Mouse (Mus musculus) kidney, adult 8-10 months (tissue): ENCODE results near the gene Wdr59.

Experiments
- DNase-seq, 2 experiments: peaks; one replicate each; pipeline ENCODE4 v3.0.0; 2022

Wdr59 gene

DNA sequence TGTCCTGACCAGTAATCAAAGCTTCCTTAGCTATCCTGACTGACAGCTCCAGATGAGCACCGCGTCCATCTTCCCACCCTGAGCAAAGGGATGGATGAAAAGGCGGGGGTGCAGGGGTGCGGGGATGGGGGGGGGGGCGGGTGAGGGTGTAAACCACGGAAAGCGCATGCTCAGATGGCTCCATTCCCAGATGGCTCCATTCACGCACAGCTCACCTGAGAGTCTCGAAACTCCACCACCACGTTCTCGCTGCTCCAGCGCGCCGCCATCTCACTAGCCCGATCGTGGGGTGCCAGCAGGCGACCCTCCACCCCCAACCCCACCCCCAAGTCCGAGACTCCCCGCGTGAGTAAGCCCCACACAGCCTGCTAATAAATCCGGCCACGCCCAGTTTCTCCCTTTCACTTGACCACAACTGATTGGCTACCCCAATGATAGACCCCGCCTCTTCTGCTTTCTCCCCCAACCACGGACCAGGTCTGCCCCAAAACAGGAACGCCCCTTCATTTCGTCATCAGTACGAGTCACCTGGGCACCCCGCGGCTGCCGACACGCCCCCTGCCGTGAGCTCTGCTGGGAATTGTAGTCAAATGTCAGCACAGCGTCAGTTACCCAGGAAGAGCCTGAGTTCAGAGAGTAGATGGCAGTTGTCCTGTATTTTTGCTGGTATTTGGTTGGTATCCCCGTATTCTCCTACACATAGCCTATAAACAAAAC, at the start of gene Wdr59:
TSS of gene Wdr59 (minus strand) at position 380 of the 717 bp plus-strand sequence.
- peak; percentile 98 to 99 for DNase-seq

GRCm38 (mm10) chr8:111571661-111572060, 49.8 kb upstream of the Wdr59 start:
- no peak for DNase-seq

GRCm38 (mm10) chr8:111570432-111570831, 48.5 kb upstream of the Wdr59 start:
- DNase-seq = no peak

DNA sequence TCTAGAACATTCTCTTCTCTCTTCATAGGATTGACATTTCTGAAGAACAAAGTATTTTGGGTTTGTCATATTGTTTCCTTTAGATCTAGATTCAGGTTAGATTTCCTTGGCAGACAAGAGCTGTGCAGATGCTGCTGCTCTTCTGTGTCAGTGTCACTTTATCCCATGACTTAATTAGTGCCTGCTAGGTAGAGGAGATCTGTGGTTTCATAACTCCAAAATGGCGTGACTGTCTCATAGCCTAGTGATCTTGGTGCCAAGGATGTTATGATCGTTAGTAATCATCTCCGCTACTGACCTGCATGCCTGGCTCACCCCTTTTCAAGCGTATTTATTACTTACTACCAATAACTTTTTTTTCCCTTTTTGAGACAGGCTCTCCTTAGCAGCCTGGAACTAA, 48.0 kb upstream of the Wdr59 start:
- DNase-seq = no peak

DNA sequence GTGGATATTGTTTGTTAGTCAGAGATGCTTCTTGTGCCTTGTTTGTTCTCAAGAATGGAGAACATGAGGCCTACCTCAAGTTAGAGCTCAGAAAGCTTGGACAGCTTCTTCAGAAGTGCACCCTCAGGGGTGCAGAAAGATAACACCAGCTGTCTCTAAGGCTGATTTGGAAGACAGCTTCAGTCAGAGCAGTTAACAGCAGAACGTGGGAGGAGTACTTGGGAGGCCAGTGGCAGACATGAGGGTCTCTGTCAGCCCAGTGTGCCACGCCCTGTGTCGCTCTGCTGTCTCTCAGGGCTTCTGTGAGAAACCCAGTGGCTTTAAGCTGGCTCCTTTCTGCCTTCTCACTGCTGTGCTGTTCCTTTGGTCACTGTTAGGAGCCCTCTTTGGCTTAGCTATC, 46.1 kb upstream of the Wdr59 start:
- no peak for DNase-seq

GRCm38 (mm10) chr8:111567571-111567970, 45.7 kb upstream of the Wdr59 start:
- no peak for DNase-seq

- no peak for DNase-seq
Measured at GRCm38 (mm10) chr8:111566326-111566725, 44.4 kb upstream of the Wdr59 start.

DNA sequence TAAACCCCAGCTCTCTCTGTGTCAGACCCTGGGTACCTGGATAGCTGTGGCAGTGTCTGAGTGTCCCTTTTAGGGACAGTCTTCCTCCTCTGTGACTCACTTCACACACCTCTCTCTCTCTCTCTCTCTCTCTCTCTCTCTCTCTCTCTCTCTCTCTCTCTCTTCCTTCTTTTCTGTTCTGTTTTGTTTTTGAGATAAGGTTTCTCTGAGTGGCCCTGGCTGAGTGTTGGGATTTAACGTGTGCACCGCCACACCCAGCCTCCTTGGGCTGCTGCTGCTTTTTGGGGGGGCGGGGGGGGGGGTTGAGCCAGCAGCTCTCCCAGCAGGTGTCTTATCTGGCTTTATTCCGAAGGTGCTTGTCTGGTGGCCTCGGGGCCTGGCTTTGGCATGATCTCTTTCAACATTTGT, 43.9 kb upstream of the Wdr59 start:
- DNase-seq = no peak

- no peak for DNase-seq
Measured at GRCm38 (mm10) chr8:111564093-111564492, 42.2 kb upstream of the Wdr59 start.

- no peak for DNase-seq
Measured at GRCm38 (mm10) chr8:111563687-111564086, 41.8 kb upstream of the Wdr59 start.

DNA sequence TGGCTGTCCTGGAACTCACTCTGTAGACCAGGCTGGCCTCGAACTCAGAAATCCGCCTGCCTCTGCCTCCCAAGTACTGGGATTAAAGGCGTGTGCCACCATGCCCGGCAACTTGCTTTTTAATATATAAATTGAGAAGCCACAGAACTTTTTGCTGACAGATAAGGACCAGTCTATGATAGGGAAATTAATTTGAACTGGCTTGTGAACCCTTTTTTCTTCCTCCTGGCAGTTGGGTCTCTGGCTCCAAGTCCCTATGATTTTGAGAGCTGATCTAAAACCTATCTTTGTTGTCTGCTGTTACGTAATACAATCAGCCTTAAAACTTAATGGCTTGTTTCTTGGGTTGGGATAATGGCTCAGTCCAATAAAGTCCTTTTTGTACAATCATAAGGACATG, 41.2 kb upstream of the Wdr59 start:
- no peak for DNase-seq

- DNase-seq = no peak
Measured at GRCm38 (mm10) chr8:111562274-111562803, 40.4 kb upstream of the Wdr59 start.

GRCm38 (mm10) chr8:111561824-111562223, 39.9 kb upstream of the Wdr59 start:
- DNase-seq = no peak

DNA sequence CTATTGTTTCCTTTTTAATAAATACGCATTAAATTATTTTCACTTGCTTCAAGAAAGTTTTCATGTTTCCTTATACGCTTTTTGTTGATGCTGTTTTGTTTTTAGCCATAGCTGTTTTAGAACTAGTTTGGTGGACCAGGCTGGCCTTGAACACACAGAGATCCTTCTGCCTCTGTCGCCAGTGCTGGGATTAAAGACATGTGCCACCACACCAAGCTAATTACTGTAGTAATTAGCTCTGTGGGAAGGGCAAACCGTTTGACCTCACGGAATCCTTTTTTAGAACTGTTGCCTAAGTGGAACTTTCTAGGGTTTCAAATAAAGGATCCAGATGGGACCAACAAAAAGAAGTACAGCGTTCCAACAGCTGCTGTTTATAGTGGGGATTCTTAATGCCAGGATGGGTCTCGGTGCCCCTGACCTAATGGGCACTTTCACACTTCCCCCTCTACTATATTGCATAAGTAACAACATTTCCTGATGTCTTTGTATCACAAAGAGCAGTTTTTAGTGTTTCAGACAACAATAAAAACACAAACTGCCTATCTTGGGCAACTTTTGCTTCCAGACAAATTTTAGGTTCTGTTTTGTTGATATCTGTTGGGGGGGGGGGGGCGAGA, 29.7 kb upstream of the Wdr59 start:
- no peak for DNase-seq

GRCm38 (mm10) chr8:111550002-111550870, 28.3 kb upstream of the Wdr59 start:
- DNase-seq = no peak

DNA sequence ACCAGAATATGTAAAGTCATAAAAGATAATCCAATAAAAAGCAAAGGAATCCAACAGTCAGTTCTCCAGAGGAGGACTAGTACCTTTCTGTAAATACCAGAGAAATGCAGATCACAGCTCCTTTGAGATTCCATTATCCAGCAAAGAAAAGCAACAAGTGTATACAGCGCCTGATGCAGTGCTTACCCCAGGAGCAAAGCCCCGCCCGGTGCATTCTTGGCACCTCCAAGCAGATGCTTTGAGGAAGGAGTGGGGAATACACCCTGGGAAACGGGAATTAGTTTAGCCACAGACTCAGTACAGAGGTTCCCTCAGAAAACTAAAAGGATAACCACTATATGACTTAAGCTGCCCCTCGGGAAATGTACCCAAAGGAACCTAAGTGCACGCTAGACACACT, 26.3 kb upstream of the Wdr59 start:
- DNase-seq = no peak

DNA sequence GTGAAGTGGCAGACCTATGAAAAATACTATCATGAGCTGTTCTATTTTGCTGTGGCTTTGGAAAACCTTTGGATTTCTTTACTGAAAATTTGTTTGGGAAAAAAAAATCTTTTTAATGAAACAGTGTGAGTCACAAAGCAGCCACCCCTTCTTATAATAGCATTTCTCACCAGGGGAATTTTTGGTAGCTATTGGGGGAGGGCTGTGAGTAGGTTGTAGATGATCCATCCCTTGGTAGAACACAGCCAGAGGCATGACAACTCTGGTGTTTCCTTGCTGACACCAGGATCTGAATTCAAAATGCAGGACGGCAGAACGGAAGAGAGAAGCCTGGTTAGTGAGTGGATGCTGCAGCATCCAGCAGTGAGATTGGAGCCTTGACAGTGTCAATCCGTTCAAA, 25.3 kb upstream of the Wdr59 start:
- DNase-seq = no peak

DNA sequence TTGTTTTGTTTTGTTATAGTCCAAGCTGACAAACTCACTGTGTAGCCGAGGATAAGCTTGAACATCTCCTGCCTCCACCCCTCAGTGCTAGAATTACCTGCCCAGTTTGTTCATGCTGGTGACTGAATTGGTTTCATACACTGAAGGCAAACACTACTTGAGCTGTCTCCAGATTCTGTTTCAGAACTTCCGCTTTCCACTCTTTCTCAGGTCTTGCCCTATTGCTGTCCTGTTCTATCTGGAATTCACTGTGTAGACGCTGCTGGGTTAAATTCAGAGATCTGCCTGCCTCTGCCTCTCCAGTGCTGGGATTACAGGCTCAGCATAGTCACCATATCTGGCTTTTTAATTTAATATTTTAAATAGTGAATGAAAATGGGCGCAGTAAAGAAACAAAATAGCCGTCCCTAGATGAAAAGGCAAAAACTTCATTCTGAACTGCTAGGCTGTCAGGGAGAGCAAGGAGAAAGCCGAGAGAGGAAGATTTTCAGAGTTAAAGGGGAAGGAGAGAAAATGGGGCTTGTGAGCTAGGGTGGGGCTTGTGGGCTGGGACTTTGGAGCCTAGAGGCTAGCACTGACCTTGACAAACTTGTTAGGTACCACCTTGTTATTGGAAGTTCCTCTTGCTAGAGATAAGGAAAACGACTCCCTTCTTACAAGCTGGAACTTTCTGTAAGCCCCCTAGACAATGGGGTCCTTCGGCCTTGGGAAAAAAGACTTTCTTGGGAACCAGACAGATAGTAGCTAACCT, 23.7 kb upstream of the Wdr59 start:
- no peak for DNase-seq

- no peak for DNase-seq
Measured at GRCm38 (mm10) chr8:111543712-111544380, 22.0 kb upstream of the Wdr59 start.

DNA sequence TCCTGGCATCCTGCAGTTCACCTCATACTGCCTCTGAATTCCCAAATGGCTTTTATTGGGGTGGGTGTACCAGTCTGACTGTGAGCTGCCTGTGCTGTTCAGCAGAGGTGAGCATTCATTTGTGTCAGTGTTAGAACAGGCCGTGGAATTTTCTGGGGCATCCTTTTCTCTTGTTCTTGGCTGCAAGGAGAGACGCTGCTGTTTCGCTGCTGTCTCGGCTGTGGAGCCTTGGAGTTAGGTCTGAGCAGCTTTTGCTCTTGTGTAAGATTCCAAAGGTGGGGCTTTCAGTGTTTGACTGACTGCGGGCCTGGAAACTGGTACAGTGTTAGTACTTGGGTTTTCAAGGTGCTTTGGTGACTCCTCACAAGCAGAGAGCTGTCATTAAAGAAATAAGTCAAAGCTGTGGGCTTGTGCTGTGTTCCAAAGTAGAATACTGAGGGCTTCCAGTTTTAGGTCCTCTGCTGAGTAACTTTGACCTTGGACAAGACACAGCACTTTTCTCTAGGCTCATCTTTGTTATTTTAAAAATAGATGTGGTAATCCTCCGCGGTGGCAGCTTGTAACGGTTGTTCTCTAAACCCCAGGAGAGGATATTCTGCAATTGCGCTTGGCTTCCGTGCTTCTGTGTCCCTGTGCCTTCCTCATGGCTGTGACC, 17.7 kb upstream of the Wdr59 start:
- DNase-seq = no peak

DNA sequence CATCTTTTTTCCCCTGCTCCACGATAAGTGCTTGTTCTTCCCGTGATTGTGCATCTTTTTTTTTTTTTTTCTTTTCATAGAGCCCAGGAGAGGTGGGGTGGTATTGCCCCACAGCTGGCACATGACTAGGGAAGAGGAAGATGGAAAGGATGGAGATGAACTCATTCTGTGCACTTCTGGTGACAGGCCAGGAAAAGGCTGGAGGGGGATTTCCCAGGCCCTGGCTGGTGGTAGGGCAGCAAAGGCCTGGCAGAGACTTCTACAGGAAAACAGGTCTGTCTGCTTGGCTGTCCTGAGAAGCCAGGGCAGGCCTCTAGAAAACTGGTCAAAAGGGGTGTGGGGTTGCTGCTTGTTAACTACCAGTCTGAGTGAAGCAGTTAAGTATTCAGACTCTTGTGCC, 16.3 kb upstream of the Wdr59 start:
- DNase-seq = peak in 1 of 2 experiments; percentile 35

- no peak for DNase-seq
Measured at GRCm38 (mm10) chr8:111537765-111538158, 15.9 kb upstream of the Wdr59 start.
